31 mouse cellular contexts compared by ENCODE assay signal in genomic region chr17:8193678-8194077, GRCm38 (mm10). TPM values are rescaled to one million over a fixed set of nuclear protein-coding genes. Genes with fewer than 3 reads are reported as not detected.
DNase-seq lines count a peak whose midpoint lies in the region; ATAC-seq lines count a peak whose summit lies in the region.
"Had no signal": no experiment of that assay in that cellular context is flagged by ENCODE, and none has a peak within 500 bp of the region (broad histone marks: within the 10 kb centered on the region; RNA-seq: fewer than 3 reads in every experiment).

No protein-coding gene starts in this region.

- WGBS in heart, embryonic 15.5 days = 61% methylated on average over 8 of the region's 8 CpGs

- peaks cover 5% of the 10 kb centered on the region; the same call in 1 of the 2 replicates for H3K4me1 ChIP-seq in heart, embryonic 15.5 days (replicated peaks)
- H3K4me1 ChIP-seq: embryonic facial prominence, embryonic 15.5 days; hindbrain, embryonic 10.5 days; intestine, embryonic 15.5 days; limb, embryonic 10.5 days; liver, embryonic 15.5 days; lung, embryonic 15.5 days had no signal

- H3K36me3 ChIP-seq in heart, embryonic 15.5 days = peaks cover 35% of the 10 kb centered on the region

- H3K27ac ChIP-seq in heart, embryonic 15.5 days = peak overlapping the region; percentile 43
- H3K27ac ChIP-seq: embryonic facial prominence, embryonic 15.5 days; hindbrain, embryonic 10.5 days; intestine, embryonic 15.5 days; limb, embryonic 10.5 days; liver, embryonic 15.5 days; lung, embryonic 15.5 days had no signal

- no peaks in the 10 kb centered on the region for H3K9me3 ChIP-seq in heart, embryonic 15.5 days (replicated peaks)
- H3K9me3 ChIP-seq: embryonic facial prominence, embryonic 15.5 days; hindbrain, embryonic 10.5 days; intestine, embryonic 15.5 days; limb, embryonic 10.5 days; liver, embryonic 15.5 days; lung, embryonic 15.5 days had no signal

- no peak for DNase-seq in frontal cortex, postnatal 25 days (ENCODE audit: low spot score in 2 of 2)
- no peak for DNase-seq in heart, postnatal 25 days (ENCODE audit: low spot score)
- DNase-seq in left cerebral cortex, adult 11 months (ENCODE audit: low spot score) = peak; percentile 28
- no peak for DNase-seq in left cerebral cortex, adult 8-10 months (ENCODE audit: low spot score in 2 of 2)
- DNase-seq in 3T3-L1 (ENCODE audit: low read depth, low spot score) = peak; percentile 15
- DNase-seq in B cell, adult 2 months = no peak
- DNase-seq: adrenal gland, postnatal 25 days; cerebellum, adult 9-10 months; gastrocnemius, postnatal 10 days; kidney, adult 9 months; kidney, postnatal 4 days; liver; lung, postnatal 36 days; midbrain, embryonic 14.5 days; retina, postnatal 1 day had no signal

- H3K4me2 ChIP-seq in heart, embryonic 15.5 days = no peak overlapping the region
- H3K4me2 ChIP-seq: embryonic facial prominence, embryonic 15.5 days; intestine, embryonic 15.5 days; liver, embryonic 15.5 days; lung, embryonic 15.5 days had no signal

- H3K9ac ChIP-seq in heart, embryonic 15.5 days = no peak overlapping the region
- H3K9ac ChIP-seq: embryonic facial prominence, embryonic 15.5 days; intestine, embryonic 15.5 days; liver, embryonic 15.5 days; lung, embryonic 15.5 days had no signal

- no peaks in the 10 kb centered on the region for H3K27me3 ChIP-seq in heart, embryonic 15.5 days
- H3K27me3 ChIP-seq: embryonic facial prominence, embryonic 15.5 days; intestine, embryonic 15.5 days; liver, embryonic 15.5 days; lung, embryonic 15.5 days had no signal

- ATAC-seq in frontal cortex, adult (ENCODE audit: low TSS enrichment) = peak; percentile 55; the same call in 1 of the 2 replicates
- no peak; the same call in 1 of the 2 replicates for ATAC-seq in heart, embryonic 15.5 days (replicated peaks; ENCODE audit: insufficient number of reproducible peaks, insufficient read depth, low FRiP score, low read depth)
- ATAC-seq: CD4-positive, CD25-positive, alpha-beta regulatory T cell, adult 4 months; forebrain, embryonic 14.5 days; hindbrain, embryonic 16.5 days; intestine, embryonic 15.5 days had no signal

- no peak overlapping the region for H3K4me3 ChIP-seq in heart, embryonic 15.5 days
- H3K4me3 ChIP-seq: embryonic facial prominence, embryonic 15.5 days; hindbrain, embryonic 10.5 days; intestine, embryonic 15.5 days; limb, embryonic 10.5 days; liver, embryonic 15.5 days; lung, embryonic 15.5 days had no signal

- intact Hi-C loops in heart, postnatal 25 days (cut with DNase I) = loop anchor here (10.0 kb wide), 1 partner anchor 181 kb away; no protein-coding TSS in a partner anchor

RNA-seq across cellular contexts. Expression of gene Fgfr1op, which starts 28.4 kb away (rescaled TPM):
- 20.1 and 23.9 TPM in 2 replicates for polyA plus RNA-seq in heart, embryonic 15.5 days (2015; fragmentation: Nextera tagmentation; extraction: Ambion mirVana)
- 10 to 100 TPM; 12.3 to 13.8 TPM for total RNA-seq in heart, postnatal 25 days (2021)
- total RNA-seq in left cerebral cortex, adult 8-10 months (2022) = 10 to 100 TPM; 15.9 to 21.0 (median 19.5) TPM

RNA-seq across cellular contexts. Expression of gene Ccr6, which starts 42.2 kb away (rescaled TPM):
- polyA plus RNA-seq in heart, embryonic 15.5 days (2015; fragmentation: Nextera tagmentation; extraction: Ambion mirVana) = 0.21 and 0.41 TPM in 2 replicates
- total RNA-seq in heart, postnatal 25 days (2021) = not detected
- under 1 TPM; 0.56 to 0.91 (median 0.76) TPM for total RNA-seq in left cerebral cortex, adult 8-10 months (2022)
- total RNA-seq: adrenal gland, postnatal 25 days; common myeloid progenitor, adult 5-6 weeks; gastrocnemius, postnatal 10 days; granulocyte monocyte progenitor cell, adult 5-6 weeks; layer of hippocampus, postnatal 14 days; megakaryocyte-erythroid progenitor cell, adult 5-6 weeks had no signal
- polyA plus RNA-seq: embryonic facial prominence, embryonic 15.5 days; forebrain, embryonic 14.5 days; hindbrain, embryonic 10.5 days; hindbrain, embryonic 16.5 days; limb, embryonic 10.5 days; liver, embryonic 15.5 days; lung, embryonic 15.5 days; midbrain, embryonic 14.5 days; neural tube, embryonic 11.5 days had no signal

RNA-seq across cellular contexts. Expression of gene Rnaset2a, which starts 45.8 kb away (rescaled TPM):
- 33.0 and 34.1 TPM in 2 replicates for polyA plus RNA-seq in heart, embryonic 15.5 days (2015; fragmentation: Nextera tagmentation; extraction: Ambion mirVana)
- 10 to 100 TPM; 20.2 to 25.2 TPM for total RNA-seq in heart, postnatal 25 days (2021)
- total RNA-seq in left cerebral cortex, adult 8-10 months (2022) = 1 to 10 TPM; 4.0 to 9.4 (median 7.5) TPM

RNA-seq across cellular contexts. Expression of gene Gm49673, which starts 46.1 kb away (rescaled TPM):
- polyA plus RNA-seq in heart, embryonic 15.5 days (2015; fragmentation: Nextera tagmentation; extraction: Ambion mirVana) = 0.15 TPM in 1 of 2 replicates, not detected in the other
- total RNA-seq in heart, postnatal 25 days (2021) = not detected
- total RNA-seq in left cerebral cortex, adult 8-10 months (2022) = 1 to 10 TPM in 1 of 4 experiments, under 1 TPM in 1, not detected in 2; 0.28 to 1.0 TPM
- total RNA-seq: common myeloid progenitor, adult 5-6 weeks; granulocyte monocyte progenitor cell, adult 5-6 weeks; megakaryocyte-erythroid progenitor cell, adult 5-6 weeks had no signal
- polyA plus RNA-seq: CD4-positive, CD25-positive, alpha-beta regulatory T cell, adult 4 months; hindbrain, embryonic 10.5 days; limb, embryonic 10.5 days; liver, embryonic 15.5 days; midbrain, embryonic 14.5 days had no signal

Comparison
In these comparisons a context has a peak if more than half of its experiments do, and no peak if none do; other contexts are left out.
1. DNase-seq: peak in left cerebral cortex, adult 11 months (single experiment) and 3T3-L1 (single experiment); none in frontal cortex, postnatal 25 days (0 of 2), heart, postnatal 25 days (single experiment), left cerebral cortex, adult 8-10 months (0 of 2) and B cell, adult 2 months (0 of 2).